Mouse (Mus musculus): Measurements from ENCODE around the gene Atp6v0e2.
"Not testable (repeated sequence)": the region's sequence is repeated elsewhere in the genome, so short reads cannot be mapped to it uniquely, and the experiment has no call there.

Atp6v0e2 gene

DNA sequence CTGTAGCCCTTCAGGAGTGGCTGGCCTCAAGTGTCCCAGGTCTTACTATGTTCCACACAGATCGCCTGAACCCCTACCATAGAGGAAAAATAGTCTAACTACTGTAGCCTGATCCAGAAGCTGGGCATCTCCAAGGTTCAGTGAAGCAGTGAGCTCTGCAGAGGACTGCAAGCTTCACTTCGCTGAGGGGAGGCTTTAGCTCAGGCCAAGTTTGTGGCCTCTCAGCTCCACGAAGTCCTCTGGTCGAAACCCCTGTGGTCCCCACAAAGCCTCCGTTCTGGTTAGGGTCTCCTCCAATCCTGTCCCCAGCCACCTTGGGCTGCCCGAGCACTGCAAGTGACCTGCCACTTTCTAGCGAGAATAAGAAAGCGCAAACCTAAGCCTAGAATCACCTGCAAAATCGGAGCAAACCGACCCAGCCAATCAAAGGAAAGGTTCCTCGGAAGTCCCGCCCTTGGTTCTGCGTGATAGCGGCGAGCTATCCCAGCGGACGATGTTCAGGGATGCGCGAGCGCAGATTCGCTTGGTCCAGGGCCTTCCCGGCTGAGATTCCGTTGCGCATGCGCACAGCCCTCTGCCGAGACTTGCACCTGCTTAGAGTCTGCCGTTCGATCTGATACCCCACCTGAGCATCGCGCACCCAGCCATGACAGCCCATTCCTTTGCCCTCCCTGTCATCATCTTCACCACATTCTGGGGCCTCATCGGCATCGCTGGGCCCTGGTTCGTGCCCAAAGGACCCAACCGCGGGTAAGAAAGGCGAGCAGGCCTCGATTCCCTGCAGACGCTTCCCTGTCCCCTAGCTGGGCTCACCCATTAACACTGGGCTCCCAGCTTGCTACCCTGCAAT, at the start of gene Atp6v0e2:
Gene Atp6v0e2 (plus strand): TSS at position 511 of the 850 bp plus-strand sequence.
- peak; percentile 83 for DNase-seq (ENCODE audit: low spot score)

DNA sequence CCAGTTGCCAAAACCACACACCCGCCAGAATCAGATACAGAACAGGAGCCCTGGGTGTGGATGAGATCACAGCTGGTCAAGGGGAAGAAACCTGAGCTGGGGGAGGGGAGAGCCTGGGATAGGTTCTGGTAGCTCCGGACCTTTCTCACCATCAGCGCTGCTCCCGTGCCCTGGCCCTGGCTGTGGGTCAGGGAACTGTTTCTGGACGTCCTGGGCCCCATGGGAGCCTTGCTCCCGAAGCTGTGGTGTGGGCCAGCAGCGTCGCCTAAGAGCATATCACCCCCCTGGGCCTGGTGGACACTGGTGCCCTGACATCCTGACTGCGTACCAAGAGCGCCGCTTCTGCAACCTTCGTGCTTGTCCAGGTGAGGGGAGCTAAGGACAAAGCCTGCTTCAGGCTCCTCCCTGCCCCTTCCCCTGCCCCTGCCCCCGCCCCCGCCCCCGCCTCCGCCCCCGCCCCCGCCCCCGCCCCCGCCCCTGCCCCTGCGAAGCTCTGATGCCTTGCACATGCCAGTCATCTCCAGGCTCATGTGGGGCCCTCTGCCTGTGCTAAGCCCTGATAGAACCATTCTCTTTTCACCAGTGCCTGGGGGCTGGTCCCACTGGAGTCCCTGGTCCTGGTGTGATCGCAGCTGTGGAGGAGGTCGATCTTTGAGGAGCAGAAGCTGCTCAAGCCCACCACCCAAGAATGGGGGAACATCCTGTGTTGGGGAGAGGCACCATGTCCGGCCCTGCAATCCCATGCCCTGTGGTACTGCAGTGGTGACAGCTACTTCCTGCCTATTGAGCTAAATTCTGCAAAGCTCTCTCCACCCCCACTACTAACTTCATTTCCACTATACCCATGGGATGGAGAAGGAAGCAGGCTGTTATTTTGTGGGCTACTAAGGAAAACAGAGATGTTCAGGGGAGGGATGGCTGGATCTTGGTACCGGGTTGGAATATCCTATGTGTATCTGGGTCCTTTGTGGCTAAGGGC, 49.4 kb upstream of the Atp6v0e2 start:
- peak; percentile 35 for DNase-seq (ENCODE audit: low spot score)

DNA sequence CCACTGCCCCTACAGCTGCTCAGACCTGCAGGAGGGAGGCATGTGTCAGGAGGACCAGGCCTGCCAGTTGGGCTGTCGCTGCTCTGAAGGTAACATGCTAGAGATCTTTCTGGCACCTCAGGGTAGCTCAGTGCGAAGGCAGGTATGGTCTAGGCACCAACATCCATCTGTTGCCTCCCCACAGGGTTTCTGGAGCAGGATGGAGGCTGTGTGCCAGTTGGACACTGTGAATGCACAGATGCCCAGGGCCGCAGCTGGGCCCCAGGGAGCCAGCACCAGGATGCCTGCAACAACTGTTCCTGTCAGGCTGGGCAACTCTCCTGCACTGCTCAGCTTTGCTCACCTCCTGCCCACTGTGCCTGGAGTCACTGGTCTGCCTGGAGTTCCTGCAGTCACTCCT, 47.7 kb upstream of the Atp6v0e2 start:
- no peak for DNase-seq (ENCODE audit: low spot score)

DNA sequence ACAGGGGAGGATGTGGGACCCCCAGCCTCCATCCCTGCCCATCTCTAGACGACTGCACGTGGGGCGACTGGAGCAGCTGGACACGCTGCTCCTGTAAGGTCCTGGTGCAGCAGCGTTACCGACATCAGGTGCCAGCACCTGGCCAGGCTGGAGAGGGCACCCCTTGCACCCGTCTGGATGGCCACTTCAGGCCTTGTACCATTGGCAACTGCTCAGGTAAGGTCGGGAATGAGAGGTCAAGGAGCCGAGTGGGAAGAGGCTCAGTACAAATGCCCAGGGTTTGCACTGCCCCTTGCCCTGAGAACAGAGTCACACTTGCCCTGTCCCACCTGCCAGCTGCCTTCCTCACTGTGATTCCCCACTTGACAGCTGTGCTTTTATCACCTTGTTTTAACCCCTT, 46.1 kb upstream of the Atp6v0e2 start:
- DNase-seq (ENCODE audit: low spot score) = no peak

DNA sequence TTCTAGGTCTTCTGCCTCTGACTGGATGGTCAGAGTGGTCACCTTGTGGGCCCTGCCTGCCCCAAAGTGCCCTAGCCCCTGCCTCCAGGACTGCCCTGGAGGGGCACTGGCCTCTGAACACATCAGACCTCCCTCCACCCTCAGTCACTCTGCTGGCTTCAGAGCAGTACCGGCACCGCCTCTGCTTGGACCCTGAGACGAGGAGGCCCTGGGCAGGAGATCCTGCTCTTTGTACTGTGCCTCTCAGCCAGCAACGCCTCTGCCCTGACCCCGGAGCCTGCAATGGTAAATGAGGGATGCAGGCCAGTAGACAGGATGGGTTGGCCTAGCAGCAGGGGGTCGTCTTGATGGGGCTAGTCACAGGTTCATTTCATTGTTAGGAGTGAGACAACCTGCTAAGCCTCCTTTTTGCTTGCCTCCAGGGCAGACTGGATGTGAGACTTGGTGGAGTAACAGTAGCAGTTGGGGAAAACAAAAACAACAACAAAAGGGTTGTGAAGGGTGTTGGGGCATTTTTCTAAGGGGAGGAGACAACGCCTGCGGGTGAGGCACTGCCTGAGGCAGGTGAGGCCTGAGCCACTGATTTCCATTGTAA, 44.2 kb upstream of the Atp6v0e2 start:
- no peak for DNase-seq (ENCODE audit: low spot score)

DNA sequence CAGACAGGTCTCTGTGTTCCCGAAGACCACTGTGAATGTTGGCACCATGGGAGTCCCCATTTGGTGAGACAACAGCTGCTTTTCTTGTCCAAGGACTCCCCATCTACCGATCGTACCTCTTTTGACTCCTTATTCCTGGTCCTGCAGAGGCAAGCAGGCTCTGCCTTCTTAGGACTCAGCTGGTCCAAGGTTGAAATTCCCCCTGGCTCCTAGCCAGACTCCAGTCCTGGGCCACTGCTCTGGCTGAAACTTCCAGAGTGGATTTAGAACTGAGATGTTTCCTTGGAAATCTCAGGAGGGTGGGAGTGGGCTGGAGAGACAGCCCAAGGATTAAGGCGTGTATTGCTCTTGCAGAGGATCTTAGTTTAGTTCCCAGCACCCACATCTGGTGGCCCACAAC, 39.9 kb upstream of the Atp6v0e2 start:
- DNase-seq (ENCODE audit: low spot score) = no peak

DNA sequence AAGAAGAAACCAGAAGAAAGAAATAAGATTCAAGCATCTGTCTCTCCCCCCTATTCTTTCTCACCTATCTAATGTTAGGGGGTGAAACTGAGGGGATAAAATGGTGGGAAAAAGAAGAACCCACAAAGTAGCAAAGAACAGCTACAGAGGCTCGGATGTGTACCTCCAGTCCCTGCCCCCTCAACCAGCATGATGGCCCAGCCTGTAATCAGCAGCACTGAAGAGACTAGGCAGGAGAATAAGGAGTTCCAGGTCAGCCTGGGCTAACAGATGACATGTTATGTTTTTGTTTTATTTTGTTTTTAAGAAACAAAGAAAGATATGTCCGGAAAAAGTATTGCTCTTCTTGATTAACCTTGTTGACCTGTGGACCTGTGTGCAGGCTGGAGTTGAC, 33.6 kb upstream of the Atp6v0e2 start:
- DNase-seq (ENCODE audit: low spot score) = no peak

DNA sequence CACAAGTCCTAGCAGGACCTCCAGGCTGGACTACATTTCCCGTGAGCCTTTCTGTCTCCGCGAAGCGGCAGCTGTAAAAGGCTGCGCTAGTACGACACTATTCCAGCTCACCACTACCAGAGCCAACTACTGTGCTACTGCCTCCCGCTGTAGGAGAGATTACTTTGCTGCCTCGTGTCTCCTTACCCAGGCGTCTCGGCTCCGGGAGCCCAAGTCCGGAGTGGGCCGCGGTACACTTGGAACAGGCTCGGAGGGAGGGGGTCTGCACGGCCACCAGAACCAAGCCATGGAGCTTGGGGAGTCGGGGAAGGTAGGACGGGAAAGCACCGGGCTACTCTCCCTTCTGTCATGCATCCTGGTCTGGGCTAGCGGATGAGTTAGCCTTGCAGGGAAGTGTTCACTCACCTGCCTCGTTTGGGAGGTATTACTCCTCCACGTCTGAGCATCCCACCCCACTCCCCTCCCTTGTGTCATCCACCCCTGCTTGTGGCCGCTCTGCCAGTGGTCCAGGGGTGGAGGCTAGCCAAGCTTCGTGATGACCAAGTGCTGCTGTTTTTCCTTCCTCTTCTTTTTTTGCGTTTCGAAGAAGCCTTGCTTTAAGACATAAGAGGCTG, 33.1 kb upstream of the Atp6v0e2 start:
- DNase-seq (ENCODE audit: low spot score) = peak; percentile 83

DNA sequence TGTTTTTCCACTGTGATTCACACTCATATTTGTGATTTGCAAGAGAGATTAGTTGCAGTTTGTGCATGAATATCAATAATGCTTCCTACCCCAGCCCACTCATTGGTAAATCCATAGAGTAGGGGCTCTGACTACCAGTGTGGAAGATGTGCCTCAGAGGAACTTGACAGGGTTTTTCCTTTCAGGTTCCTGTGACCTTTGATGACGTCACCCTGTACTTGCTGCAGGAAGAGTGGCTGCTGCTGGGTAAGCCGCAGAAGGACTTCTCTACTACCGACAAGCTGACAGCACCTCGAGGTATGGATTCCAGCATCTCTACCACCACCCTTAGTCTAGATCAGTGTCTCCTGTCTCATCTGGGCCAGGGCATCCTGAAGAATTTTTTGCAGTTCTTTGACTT, 29.3 kb upstream of the Atp6v0e2 start:
- no peak for DNase-seq (ENCODE audit: low spot score)

DNA sequence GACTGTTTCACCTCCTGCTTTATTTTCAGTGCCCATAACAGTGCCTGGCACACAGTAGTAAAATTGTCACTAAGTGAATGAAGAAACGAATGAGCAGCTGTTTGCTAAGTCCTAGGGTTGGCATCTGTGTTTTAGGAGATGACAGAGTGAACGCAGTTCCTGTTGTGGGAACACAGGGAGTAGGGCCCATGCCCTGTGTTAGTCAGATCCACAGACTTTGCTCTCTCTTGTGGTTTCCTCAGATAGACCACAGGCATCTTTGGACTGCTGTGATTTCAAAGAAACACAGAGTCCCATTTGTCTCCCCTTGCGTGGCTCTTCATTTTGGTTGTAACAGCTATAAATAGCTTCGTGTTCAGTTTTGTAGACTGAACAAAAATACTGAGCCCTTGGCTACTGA, 27.0 kb upstream of the Atp6v0e2 start:
- DNase-seq (ENCODE audit: low spot score) = no peak

DNA sequence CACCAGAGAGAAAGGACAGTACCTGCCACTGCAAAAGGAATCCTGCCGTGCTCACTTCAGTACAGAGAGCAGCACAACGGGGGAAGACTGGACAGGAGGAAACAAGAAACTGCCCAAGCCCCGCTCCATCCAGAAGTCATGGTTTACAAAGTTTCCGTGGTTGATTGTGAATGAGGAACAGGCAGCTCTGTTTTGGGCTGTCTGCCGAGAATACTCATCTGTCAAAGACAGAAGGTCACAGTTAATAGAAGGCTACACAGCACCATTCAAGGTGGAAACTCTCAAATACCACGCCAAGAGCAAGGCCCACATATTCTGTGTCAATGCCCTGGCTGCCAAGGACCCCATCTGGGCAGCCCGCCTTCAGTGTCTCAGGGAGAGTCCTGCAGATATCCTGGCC, 25.6 kb upstream of the Atp6v0e2 start:
- no peak for DNase-seq (ENCODE audit: low spot score)

DNA sequence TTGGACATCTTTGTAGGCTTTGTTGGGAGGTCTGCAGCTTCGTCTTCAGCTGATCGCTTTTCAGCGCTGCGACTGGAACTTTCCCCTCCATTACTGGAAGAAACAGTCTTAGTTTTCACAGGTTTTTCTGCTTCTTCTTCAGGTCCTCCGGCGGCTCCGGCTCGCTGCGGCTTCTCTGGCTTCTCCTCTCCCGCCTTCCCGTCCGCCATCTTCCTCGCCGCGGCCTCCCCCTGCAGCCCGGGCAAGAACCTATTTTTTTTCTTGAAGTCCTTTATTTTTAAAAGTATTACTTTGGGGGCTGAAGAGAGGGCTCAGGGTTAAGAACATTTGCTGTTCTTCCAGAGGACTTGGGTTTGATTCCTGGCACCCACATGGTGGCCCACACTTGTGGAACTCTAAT, 12.5 kb upstream of the Atp6v0e2 start:
- not testable (repeated sequence) for DNase-seq (ENCODE audit: low spot score)

DNA sequence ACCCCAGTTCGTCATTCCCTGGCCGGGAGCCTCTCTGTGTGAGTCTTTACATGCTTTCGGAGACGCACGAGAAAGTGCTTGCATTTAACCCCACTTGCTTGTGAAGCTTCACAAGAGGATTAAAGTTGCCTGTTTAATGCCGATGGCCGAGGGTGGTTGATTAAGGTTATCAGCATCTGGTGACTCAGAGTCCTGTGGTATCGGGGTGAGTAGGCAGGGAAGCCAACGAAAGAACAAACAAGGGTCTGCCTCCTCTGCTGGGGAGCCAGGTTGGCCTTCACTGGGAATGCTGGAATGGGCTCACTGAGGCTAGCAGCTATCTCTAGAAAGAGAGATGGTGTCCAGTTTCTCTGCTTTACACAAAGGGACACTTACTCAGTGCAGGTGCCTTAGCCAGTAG, 9.5 kb upstream of the Atp6v0e2 start:
- DNase-seq (ENCODE audit: low spot score) = no peak

DNA sequence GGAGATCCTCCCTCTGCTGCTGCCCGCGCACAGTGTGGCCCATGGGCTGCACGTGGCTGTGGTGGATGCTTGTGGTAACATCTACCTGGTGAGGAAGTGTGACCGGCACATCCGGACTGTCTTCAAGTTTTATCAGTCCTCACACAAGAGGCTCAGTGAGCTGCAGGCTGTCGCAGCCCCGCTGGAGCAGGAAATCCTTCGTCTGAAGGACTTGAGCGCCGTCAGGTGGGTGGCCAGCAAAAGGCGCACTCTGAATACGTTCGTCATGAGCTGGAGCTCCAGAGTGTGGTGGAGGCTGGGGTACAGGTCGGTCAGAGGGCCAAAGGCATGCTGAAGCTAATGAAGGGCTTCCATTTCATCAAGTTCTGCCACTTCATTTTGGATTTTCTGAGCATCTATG, 8.2 kb upstream of the Atp6v0e2 start:
- no peak for DNase-seq (ENCODE audit: low spot score)

DNA sequence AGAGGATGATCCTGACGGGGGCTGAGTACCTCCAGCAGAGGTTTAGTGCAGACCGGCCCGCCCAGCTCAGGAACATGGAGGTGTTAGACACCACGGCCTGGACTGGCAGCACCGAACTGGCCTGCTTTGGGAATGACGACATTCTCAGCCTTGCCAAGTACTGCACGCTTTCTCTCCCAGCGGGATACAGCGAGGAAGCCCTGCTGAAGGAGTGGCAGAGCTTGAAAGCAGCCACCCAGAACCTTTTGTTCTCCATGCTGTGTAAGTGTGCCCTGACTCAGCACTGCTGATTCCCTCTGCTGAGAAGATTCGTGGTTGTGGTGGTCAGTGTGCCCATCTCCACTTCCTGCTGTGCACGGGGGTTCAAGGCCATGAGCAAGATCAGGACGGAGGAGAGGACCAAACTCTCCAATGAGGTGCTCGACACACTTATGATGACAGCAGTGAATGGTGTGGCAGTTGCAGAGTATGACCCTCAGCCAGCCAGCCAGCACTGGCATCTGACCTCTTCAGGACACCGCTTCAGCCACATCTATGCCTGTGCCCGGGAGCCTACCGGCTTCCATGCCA, 7.5 kb upstream of the Atp6v0e2 start:
- DNase-seq (ENCODE audit: low spot score) = no peak

DNA sequence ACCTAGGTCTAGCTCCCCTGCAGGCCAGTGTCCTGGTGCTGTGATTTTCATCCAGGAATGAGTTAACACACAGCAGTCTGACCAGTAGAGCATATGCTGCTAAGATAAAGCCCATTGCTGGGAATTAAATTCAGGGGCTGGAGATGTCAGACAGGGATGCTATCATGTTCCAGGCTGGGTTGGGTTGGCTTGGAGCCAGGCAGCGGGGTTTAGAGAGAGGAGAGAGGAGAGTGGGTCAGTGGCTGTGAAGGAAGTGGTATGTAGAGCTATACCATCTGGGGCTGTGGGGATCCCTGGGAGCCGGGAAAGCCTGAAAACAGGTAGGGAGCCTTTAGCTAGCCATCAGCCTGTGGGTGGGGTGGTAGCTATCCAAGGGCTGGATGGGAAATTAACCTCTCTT, 6.6 kb upstream of the Atp6v0e2 start:
- no peak for DNase-seq (ENCODE audit: low spot score)

DNA sequence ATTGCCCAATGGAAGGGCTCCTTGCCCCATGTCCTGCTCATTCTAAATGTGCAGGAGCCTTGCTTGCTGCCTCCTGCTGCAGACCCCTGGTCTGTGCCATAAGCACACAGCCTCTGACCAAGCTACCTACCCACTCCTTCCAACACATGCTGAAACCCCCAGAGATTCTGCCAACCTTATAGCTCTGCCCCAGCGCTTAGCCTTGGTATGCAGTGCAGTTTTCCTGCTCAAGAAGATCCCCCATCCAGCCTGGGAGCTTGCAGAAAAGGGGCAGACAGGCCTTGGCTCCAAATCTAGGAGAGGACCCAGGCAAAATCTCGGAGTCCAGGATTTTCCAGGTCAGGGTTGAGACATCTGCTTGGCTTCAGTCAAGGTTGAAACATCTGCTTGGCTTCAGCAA, 3.9 kb upstream of the Atp6v0e2 start:
- no peak for DNase-seq (ENCODE audit: low spot score)

DNA sequence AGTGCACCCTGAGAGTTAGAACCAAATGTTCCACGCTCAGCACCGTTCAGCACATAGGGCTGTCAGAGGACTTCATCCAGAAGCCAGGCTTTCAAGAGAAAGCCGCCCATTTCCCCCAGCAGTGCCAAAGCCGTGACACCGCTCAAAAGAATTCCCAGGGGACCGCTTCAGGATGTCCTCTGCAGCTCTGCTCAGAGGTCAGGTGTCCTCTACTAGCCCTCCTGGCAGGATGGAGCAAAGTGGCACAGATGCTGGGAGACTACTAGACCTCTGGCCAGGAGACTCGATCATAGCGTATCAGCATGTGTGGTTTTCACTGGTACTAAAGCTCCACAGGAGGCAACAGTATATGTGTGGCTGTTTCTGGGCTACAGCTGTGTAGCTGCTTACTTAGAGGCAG, 2.5 kb upstream of the Atp6v0e2 start:
- DNase-seq (ENCODE audit: low spot score) = no peak

DNA sequence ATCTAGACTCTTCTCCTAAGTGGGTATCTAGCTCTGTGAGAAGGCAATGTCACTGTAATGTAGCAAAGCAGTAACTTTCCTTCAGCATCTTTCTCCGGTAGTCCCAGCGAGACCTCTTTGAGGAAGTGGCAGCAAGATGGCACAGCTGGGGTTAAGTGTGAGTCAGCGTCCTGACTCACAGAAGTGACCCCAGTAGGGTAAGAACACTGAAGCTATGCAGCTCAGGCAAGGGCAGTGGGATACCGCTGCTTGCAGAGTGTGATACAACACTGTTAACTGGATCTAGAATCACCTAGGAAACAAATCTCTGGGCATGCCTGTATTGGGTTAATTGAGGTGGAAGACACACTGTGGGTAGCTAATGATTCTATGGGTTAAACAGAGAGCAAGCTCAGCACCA, 1.3 kb upstream of the Atp6v0e2 start:
- no peak for DNase-seq (ENCODE audit: low spot score)

DNA sequence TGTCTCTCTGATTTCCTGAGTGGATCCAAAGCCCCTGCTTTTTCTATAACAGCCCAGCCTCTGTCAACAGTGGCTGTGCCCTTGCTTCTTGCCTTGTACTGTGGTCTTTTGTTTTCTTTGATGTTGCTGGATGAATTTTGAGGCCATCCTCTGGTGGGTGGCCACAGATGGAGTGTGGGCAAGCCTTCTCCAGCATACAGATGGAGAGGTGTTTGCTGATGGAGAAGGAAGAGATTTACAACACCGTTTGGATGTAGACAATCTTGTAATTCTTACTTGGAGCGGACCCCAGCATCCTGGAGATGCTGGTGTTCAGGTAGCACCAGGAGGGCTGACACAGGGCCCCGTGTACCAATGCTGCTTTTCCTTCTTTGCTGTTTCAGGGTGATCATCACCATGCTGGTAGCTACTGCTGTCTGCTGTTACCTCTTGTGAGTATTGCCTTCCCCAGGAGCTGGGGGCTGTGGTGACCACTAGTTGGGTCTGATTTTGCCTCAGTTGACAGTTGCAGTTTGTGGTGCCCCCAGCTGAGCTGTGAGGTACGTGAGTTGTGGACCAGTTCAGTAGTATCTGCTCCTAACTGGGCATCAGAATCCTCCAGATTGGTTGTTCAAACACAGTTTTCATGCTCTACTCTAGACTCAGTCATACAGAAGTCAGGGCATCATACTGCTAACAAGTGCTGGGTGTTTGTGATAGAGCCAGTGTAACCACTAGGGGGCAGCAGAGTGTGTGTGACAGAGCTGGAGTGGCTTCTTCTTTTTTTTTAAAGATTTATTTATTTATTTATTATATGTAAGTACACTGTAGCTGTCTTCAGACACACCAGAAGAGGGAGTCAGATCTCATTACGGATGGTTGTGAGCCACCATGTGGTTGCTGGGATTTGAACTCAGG, 1.7 kb downstream of the Atp6v0e2 start:
- DNase-seq (ENCODE audit: low spot score) = peak; percentile 16

DNA sequence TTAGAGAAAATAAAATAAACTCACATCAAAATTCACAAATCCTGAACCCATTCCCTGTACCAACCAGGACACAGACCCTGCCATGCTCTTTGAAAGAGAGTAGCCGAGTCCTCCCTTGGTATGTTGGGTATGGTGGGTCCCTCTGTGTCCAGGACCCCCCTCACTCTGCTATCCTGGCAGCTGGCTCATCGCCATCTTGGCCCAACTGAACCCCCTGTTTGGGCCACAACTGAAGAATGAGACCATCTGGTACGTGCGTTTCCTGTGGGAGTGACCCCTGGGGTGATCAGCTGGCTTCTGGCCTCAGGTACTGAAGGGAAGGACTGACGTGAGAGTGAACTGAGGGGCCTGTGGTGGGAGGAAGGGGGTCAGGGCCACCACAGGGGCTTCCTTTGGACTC, 2.4 kb downstream of the Atp6v0e2 start:
- no peak for DNase-seq (ENCODE audit: low spot score)

Data from yolk sac, embryonic 10.5 days (tissue).